Comparison of ENCODE assay signal across 10 mouse cellular contexts in the genomic region with DNA sequence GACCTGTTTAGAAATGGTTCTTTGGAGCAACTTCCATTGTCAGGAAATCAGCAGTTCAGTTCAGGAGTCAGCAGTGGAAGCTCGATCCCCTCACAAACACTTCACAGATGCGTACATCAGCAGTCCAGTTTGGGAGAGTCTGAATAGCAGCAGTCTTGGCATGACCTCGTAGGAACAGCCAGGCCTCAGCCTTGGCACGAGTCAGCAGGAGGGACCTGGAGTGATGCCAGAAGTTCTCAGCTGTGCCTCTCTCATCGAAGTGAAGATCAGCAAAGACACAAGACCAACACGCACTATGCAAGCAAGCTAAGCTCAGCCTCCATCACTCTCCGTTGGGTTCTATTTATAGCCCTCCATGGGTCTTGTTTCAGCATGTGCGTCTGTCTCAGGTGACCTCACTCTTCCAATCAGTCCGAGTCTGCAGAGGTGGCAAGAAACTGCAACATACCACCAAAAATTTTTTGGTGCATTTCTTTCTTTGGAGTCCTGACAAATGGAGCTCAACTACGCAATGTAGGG. TPM values are rescaled to one million over a fixed set of nuclear protein-coding genes. Genes with fewer than 3 reads are reported as not detected.
A peak's percentile ranks its signal among the peaks of the same experiment; 100 is the strongest.
DNase-seq lines count a peak whose midpoint lies in the region; ATAC-seq and TF ChIP-seq lines count a peak whose summit lies in the region.
"Had no signal": no experiment of that assay in that cellular context is flagged by ENCODE, and none has a peak within 500 bp of the region (broad histone marks: within the 10 kb centered on the region; RNA-seq: fewer than 3 reads in every experiment).

No protein-coding gene starts in this region.

- no peaks in the 10 kb centered on the region for H3K9me3 ChIP-seq in lung, embryonic 14.5 days (ENCODE audit: low read depth, low read length)
- H3K9me3 ChIP-seq: midbrain, embryonic 12.5 days had no signal

- H3K27ac ChIP-seq in lung, embryonic 14.5 days (ENCODE audit: low read depth): no peak overlapping the region
- H3K27ac ChIP-seq: midbrain, embryonic 12.5 days had no signal

- no peaks in the 10 kb centered on the region for H3K27me3 ChIP-seq in lung, embryonic 14.5 days (ENCODE audit: insufficient read depth, low read length)
- H3K27me3 ChIP-seq: midbrain, embryonic 12.5 days had no signal

- H3K4me3 ChIP-seq in lung, embryonic 14.5 days (ENCODE audit: low read depth, low read length): no peak overlapping the region
- H3K4me3 ChIP-seq: midbrain, embryonic 12.5 days had no signal

- peak; percentile 22 to 24 for DNase-seq in heart, adult 18-20 months
- DNase-seq in heart, postnatal 25 days (ENCODE audit: low spot score): no peak
- peak; percentile 64 for DNase-seq in lung, embryonic 14.5 days
- no peak for DNase-seq in lung, postnatal 36 days
- peak; percentile 19 to 26 for DNase-seq in adrenal gland, adult 18-20 months (ENCODE audit: low spot score in 2 of 2)
- peak; percentile 13 for DNase-seq in kidney, postnatal 14 days
- DNase-seq in thymus, postnatal 10 days (ENCODE audit: low spot score in 2 of 2): no peak

- intact Hi-C loops in heart, postnatal 25 days (cut with DNase I): no loop called here

- ATAC-seq in lung, embryonic 14.5 days (ENCODE audit: insufficient read depth): 0 out of 2 replicates have a peak, but pooled peaks have one; percentile 21
- no peak for ATAC-seq in inflammation-experienced regulatory T-cells, adult 6 months

- no peak for TF ChIP-seq CTCF in lung, embryonic 14.5 days (IDR thresholded peaks at IDR 0.05; ENCODE audit: low read depth)

- 47% methylated on average over 10 of the region's 10 CpGs for WGBS in lung, embryonic 14.5 days

- no peak overlapping the region for H3K4me2 ChIP-seq in lung, embryonic 14.5 days
- H3K4me2 ChIP-seq: midbrain, embryonic 12.5 days had no signal

- H3K36me3 ChIP-seq in lung, embryonic 14.5 days (ENCODE audit: insufficient read depth): no peaks in the 10 kb centered on the region
- H3K36me3 ChIP-seq: midbrain, embryonic 12.5 days had no signal

- H3K4me1 ChIP-seq in lung, embryonic 14.5 days (ENCODE audit: insufficient read depth): no peaks in the 10 kb centered on the region
- H3K4me1 ChIP-seq: midbrain, embryonic 12.5 days had no signal

- no peak overlapping the region for H3K9ac ChIP-seq in lung, embryonic 14.5 days
- H3K9ac ChIP-seq: midbrain, embryonic 12.5 days had no signal

RNA-seq across cellular contexts. Expression of gene Gpr33, which starts 15.0 kb away (rescaled TPM):
- not detected for total RNA-seq in heart, adult 18-20 months (2021)
- total RNA-seq in heart, postnatal 25 days (2021): not detected
- polyA plus RNA-seq in lung, embryonic 14.5 days (2014; fragmentation: Nextera tagmentation; extraction: Ambion mirVana): not detected in 2 replicates
- total RNA-seq in adrenal gland, adult 18-20 months (2021): under 1 TPM in 1 of 2 experiments, not detected in 1; 0.22 TPM
- polyA plus RNA-seq in inflammation-experienced regulatory T-cells, adult 6 months (2017; shearing (Covaris generic)): not detected
- polyA plus RNA-seq: limb, embryonic 11.5 days; midbrain, embryonic 12.5 days had no signal

RNA-seq across cellular contexts. Expression of gene Dtd2, which starts 36.6 kb away (rescaled TPM):
- total RNA-seq in heart, adult 18-20 months (2021): 1 to 10 TPM; 5.8 to 6.7 TPM
- 1 to 10 TPM; 4.9 to 5.2 TPM for total RNA-seq in heart, postnatal 25 days (2021)
- 24.4 and 25.9 TPM in 2 replicates for polyA plus RNA-seq in lung, embryonic 14.5 days (2014; fragmentation: Nextera tagmentation; extraction: Ambion mirVana)
- total RNA-seq in adrenal gland, adult 18-20 months (2021): 10 to 100 TPM; 11.2 to 18.0 TPM
- polyA plus RNA-seq in inflammation-experienced regulatory T-cells, adult 6 months (2017; shearing (Covaris generic)): 10 to 100 TPM in 2 of 3 experiments, 1 to 10 TPM in 1; 9.9 to 18.0 (median 16.6) TPM

RNA-seq across cellular contexts. Expression of gene Nubpl, which starts 54.7 kb away (rescaled TPM):
- total RNA-seq in heart, adult 18-20 months (2021): 1 to 10 TPM; 9.4 to 9.9 TPM
- total RNA-seq in heart, postnatal 25 days (2021): 10 to 100 TPM in 1 of 2 experiments, 1 to 10 TPM in 1; 9.1 to 10.7 TPM
- polyA plus RNA-seq in lung, embryonic 14.5 days (2014; fragmentation: Nextera tagmentation; extraction: Ambion mirVana): 13.9 and 16.3 TPM in 2 replicates
- 10 to 100 TPM; 10.5 to 12.1 TPM for total RNA-seq in adrenal gland, adult 18-20 months (2021)
- polyA plus RNA-seq in inflammation-experienced regulatory T-cells, adult 6 months (2017; shearing (Covaris generic)): 1 to 10 TPM; 3.8 to 6.7 (median 6.6) TPM

Comparison
In these comparisons a context has a peak if more than half of its experiments do, and no peak if none do; other contexts are left out.
1. DNase-seq: peak in heart, adult 18-20 months (2 of 2), lung, embryonic 14.5 days (single experiment), adrenal gland, adult 18-20 months (2 of 2) and kidney, postnatal 14 days (single experiment); none in heart, postnatal 25 days (single experiment), lung, postnatal 36 days (single experiment) and thymus, postnatal 10 days (0 of 2).